Mouse (Mus musculus): ENCODE measurements around the gene Rnf223.
A peak's percentile ranks its signal among the peaks of the same experiment; 100 is the strongest.
"Not testable (repeated sequence)": the region's sequence is repeated elsewhere in the genome, so short reads cannot be mapped to it uniquely, and the experiment has no call there.

Gene Rnf223

GRCm38 (mm10) chr4:156128746-156129145, 1.6 kb upstream of the Rnf223 start:
- DNase-seq (ENCODE audit: low read depth, low spot score): peak; percentile 69

GRCm38 (mm10) chr4:156130940-156131339, 627 bp downstream of the Rnf223 start:
- no peak for DNase-seq (ENCODE audit: low read depth, low spot score)

- DNase-seq (ENCODE audit: low read depth, low spot score): no peak
Measured at GRCm38 (mm10) chr4:156133334-156133733, 3.0 kb downstream of the Rnf223 start.

GRCm38 (mm10) chr4:156133943-156134605, 3.8 kb downstream of the Rnf223 start:
- no peak for DNase-seq (ENCODE audit: low read depth, low spot score)

GRCm38 (mm10) chr4:156135112-156135511, 4.8 kb downstream of the Rnf223 start:
- DNase-seq (ENCODE audit: low read depth, low spot score): no peak

GRCm38 (mm10) chr4:156135801-156136200, 5.5 kb downstream of the Rnf223 start:
- no peak for DNase-seq (ENCODE audit: low read depth, low spot score)

- DNase-seq (ENCODE audit: low read depth, low spot score): no peak
Measured at GRCm38 (mm10) chr4:156136285-156137100, 6.2 kb downstream of the Rnf223 start.

GRCm38 (mm10) chr4:156150887-156151286, 20.6 kb downstream of the Rnf223 start:
- DNase-seq (ENCODE audit: low read depth, low spot score): not testable (repeated sequence)

GRCm38 (mm10) chr4:156154771-156155170, 24.5 kb downstream of the Rnf223 start:
- no peak for DNase-seq (ENCODE audit: low read depth, low spot score)

- DNase-seq (ENCODE audit: low read depth, low spot score): no peak
Measured at GRCm38 (mm10) chr4:156166477-156166876, 36.2 kb downstream of the Rnf223 start.

- no peak for DNase-seq (ENCODE audit: low read depth, low spot score)
Measured at GRCm38 (mm10) chr4:156168611-156169010, 38.3 kb downstream of the Rnf223 start.

- no peak for DNase-seq (ENCODE audit: low read depth, low spot score)
Measured at GRCm38 (mm10) chr4:156169129-156169528, 38.8 kb downstream of the Rnf223 start.

- no peak for DNase-seq (ENCODE audit: low read depth, low spot score)
Measured at GRCm38 (mm10) chr4:156171828-156172227, 41.5 kb downstream of the Rnf223 start.

GRCm38 (mm10) chr4:156177630-156178029, 47.3 kb downstream of the Rnf223 start:
- DNase-seq (ENCODE audit: low read depth, low spot score): no peak

Measured in 3T3-L1 (cell line).